Mouse (Mus musculus) neural tube, embryonic 13.5 days (tissue): Measurements from ENCODE around the gene Coq2. TPM values are rescaled to one million over a fixed set of nuclear protein-coding genes. Genes with fewer than 3 reads are reported as not detected.

Source experiments
- ATAC-seq: fragments of 200-750 bp; cut with Nextera tagmentation; 2 replicates; pipeline ENCODE4 v1.8.0; 2017; ENCODE audit warnings: low read depth, mild to moderate bottlenecking, moderate TSS enrichment, moderate library complexity
- H3K27ac ChIP-seq: fragments of 300-500 bp; sonication (generic); replicated peaks from 2 replicates; pipeline ENCODE4 v1.5.1; 2015; ENCODE audit warnings: moderate library complexity, mild to moderate bottlenecking, inconsistent platforms
- H3K27me3 ChIP-seq: fragments of 300-500 bp; sonication (generic); 2 replicates; pipeline ENCODE4 v1.6.1; 2015; ENCODE audit warnings: mild to moderate bottlenecking, inconsistent platforms
- H3K36me3 ChIP-seq: fragments of 300-500 bp; sonication (generic); 2 replicates; pipeline ENCODE4 v1.6.1; 2015; ENCODE audit warnings: mild to moderate bottlenecking, inconsistent platforms
- H3K4me1 ChIP-seq: fragments of 300-500 bp; sonication (generic); replicated peaks from 2 replicates; pipeline ENCODE4 v1.6.1; 2015; ENCODE audit warnings: inconsistent platforms
- H3K4me2 ChIP-seq: fragments of 300-500 bp; sonication (generic); 2 replicates; pipeline ENCODE4 v1.6.1; 2015; ENCODE audit warnings: inconsistent platforms, mild to moderate bottlenecking, moderate library complexity
- H3K4me3 ChIP-seq: fragments of 300-500 bp; sonication (generic); 2 replicates; pipeline ENCODE4 v1.5.1; 2015; ENCODE audit warnings: mild to moderate bottlenecking, inconsistent platforms
- H3K9ac ChIP-seq: fragments of 300-500 bp; sonication (generic); 2 replicates; pipeline ENCODE4 v1.6.1; 2015; ENCODE audit warnings: moderate library complexity, mild to moderate bottlenecking, inconsistent platforms
- H3K9me3 ChIP-seq: fragments of 300-500 bp; sonication (generic); 2 replicates; pipeline ENCODE4 v1.6.1; 2016; ENCODE audit warnings: inconsistent platforms
- WGBS: fragments of 180-500 bp; shearing (Covaris S2); methylation state at CpG from one replicate; pipeline ENCODE4 v1.1.7; 2015; 5-methylcytosine and 5-hydroxymethylcytosine counted together
- polyA plus RNA-seq: library from polyadenylated mRNA; unstranded; fragments of >200 nt; fragmentation: Nextera tagmentation; extraction: Ambion mirVana; gene quantifications from 2 replicates; pipeline ENCODE4 v1.2.1, GENCODE M21; 2015

Coq2 gene
- polyA plus RNA-seq, 1 experiment from 2014 or later: 49.0 TPM

- no peak for ATAC-seq
- H3K27me3 ChIP-seq: no peaks in the 10 kb centered on the region
- no peak overlapping the region for H3K4me2 ChIP-seq
- H3K9ac ChIP-seq: no peak overlapping the region
- H3K4me1 ChIP-seq: no peaks in the 10 kb centered on the region
- H3K27ac ChIP-seq: no peak overlapping the region
- no peaks in the 10 kb centered on the region for H3K36me3 ChIP-seq
- WGBS: 63% methylated on average over 4 of the region's 4 CpGs
- no peaks in the 10 kb centered on the region for H3K9me3 ChIP-seq
- H3K4me3 ChIP-seq: no peak overlapping the region
These were observed 10.7 kb upstream of the Coq2 start for GRCm38 (mm10) chr5:100685631-100686030.

GRCm38 (mm10) chr5:100680542-100680933, 5.6 kb upstream of the Coq2 start:
- H3K27ac ChIP-seq: no peak overlapping the region
- no peaks in the 10 kb centered on the region for H3K4me1 ChIP-seq
- H3K4me2 ChIP-seq: no peak overlapping the region
- no peaks in the 10 kb centered on the region for H3K9me3 ChIP-seq
- H3K27me3 ChIP-seq: no peaks in the 10 kb centered on the region
- no peak for ATAC-seq
- WGBS: 77% methylated on average over 6 of the region's 6 CpGs
- no peak overlapping the region for H3K9ac ChIP-seq
- no peak overlapping the region for H3K4me3 ChIP-seq
- no peaks in the 10 kb centered on the region for H3K36me3 ChIP-seq

GRCm38 (mm10) chr5:100679911-100680541, 5.1 kb upstream of the Coq2 start:
- no peak overlapping the region for H3K4me3 ChIP-seq
- no peaks in the 10 kb centered on the region for H3K9me3 ChIP-seq
- no peaks in the 10 kb centered on the region for H3K27me3 ChIP-seq
- no peak overlapping the region; the same call in 1 of the 2 replicates for H3K4me2 ChIP-seq
- H3K36me3 ChIP-seq: no peaks in the 10 kb centered on the region
- no peak overlapping the region for H3K27ac ChIP-seq
- ATAC-seq: no peak
- H3K9ac ChIP-seq: no peak overlapping the region
- peaks cover 2% of the 10 kb centered on the region; the same call in 1 of the 2 replicates for H3K4me1 ChIP-seq
- WGBS: 54% methylated on average over 18 of the region's 18 CpGs

- Histone ChIP-seq H3K4me2 (peak overlapping the region; percentile 80), H3K4me1 (peaks cover 22% of the 10 kb centered on the region), H3K9ac (peak overlapping the region; percentile 90), H3K36me3 (no peaks in the 10 kb centered on the region), H3K4me3 (peak overlapping the region; percentile 80), H3K9me3 (no peaks in the 10 kb centered on the region), H3K27ac (peak overlapping the region; percentile 49; the same call in 1 of the 2 replicates), H3K27me3 (no peaks in the 10 kb centered on the region)
- under 1% methylated on average over 56 of the region's 71 CpGs for WGBS
- ATAC-seq: peak; percentile 97
These were observed 1.0 kb downstream of the Coq2 start for GRCm38 (mm10) chr5:100673745-100674486.

GRCm38 (mm10) chr5:100672403-100672802, 2.5 kb downstream of the Coq2 start:
- Histone ChIP-seq H3K4me2 (no peak overlapping the region), H3K36me3 (peaks cover 7% of the 10 kb centered on the region; the same call in 1 of the 2 replicates), H3K9ac (no peak overlapping the region), H3K4me3 (no peak overlapping the region), H3K27me3 (no peaks in the 10 kb centered on the region), H3K9me3 (no peaks in the 10 kb centered on the region), H3K27ac (no peak overlapping the region), H3K4me1 (peaks cover 22% of the 10 kb centered on the region)
- no peak for ATAC-seq
- 85% methylated on average over 4 of the region's 4 CpGs for WGBS

GRCm38 (mm10) chr5:100671897-100672296, 3.0 kb downstream of the Coq2 start:
- no peak for ATAC-seq
- 86% methylated on average over 3 of the region's 3 CpGs for WGBS
- Histone ChIP-seq H3K4me1 (peaks cover 22% of the 10 kb centered on the region), H3K27me3 (no peaks in the 10 kb centered on the region), H3K4me3 (no peak overlapping the region), H3K36me3 (peaks cover 10% of the 10 kb centered on the region; the same call in 1 of the 2 replicates), H3K9me3 (no peaks in the 10 kb centered on the region), H3K4me2 (no peak overlapping the region), H3K27ac (no peak overlapping the region), H3K9ac (no peak overlapping the region)

GRCm38 (mm10) chr5:100671398-100671797, 3.5 kb downstream of the Coq2 start:
- peaks cover 12% of the 10 kb centered on the region for H3K36me3 ChIP-seq
- H3K9me3 ChIP-seq: no peaks in the 10 kb centered on the region
- no peak for ATAC-seq
- no peak overlapping the region for H3K4me3 ChIP-seq
- no peak overlapping the region for H3K9ac ChIP-seq
- no peak overlapping the region for H3K27ac ChIP-seq
- H3K4me2 ChIP-seq: no peak overlapping the region
- peaks cover 22% of the 10 kb centered on the region for H3K4me1 ChIP-seq
- no peaks in the 10 kb centered on the region for H3K27me3 ChIP-seq
- WGBS: 31% methylated on average over 5 of the region's 5 CpGs

- H3K9me3 ChIP-seq: no peaks in the 10 kb centered on the region
- no peak overlapping the region for H3K4me3 ChIP-seq
- no peak for ATAC-seq
- no peaks in the 10 kb centered on the region for H3K4me1 ChIP-seq
- H3K4me2 ChIP-seq: no peak overlapping the region
- peaks cover 35% of the 10 kb centered on the region for H3K36me3 ChIP-seq
- H3K27ac ChIP-seq: no peak overlapping the region
- H3K9ac ChIP-seq: no peak overlapping the region
- 64% methylated on average over 1 of the region's 1 CpGs for WGBS
- no peaks in the 10 kb centered on the region for H3K27me3 ChIP-seq
These were observed 8.0 kb downstream of the Coq2 start for GRCm38 (mm10) chr5:100666965-100667364.

- Histone ChIP-seq H3K27me3 (no peaks in the 10 kb centered on the region), H3K4me2 (no peak overlapping the region), H3K27ac (no peak overlapping the region), H3K9me3 (no peaks in the 10 kb centered on the region), H3K4me3 (no peak overlapping the region), H3K36me3 (peaks cover 60% of the 10 kb centered on the region), H3K4me1 (no peaks in the 10 kb centered on the region), H3K9ac (no peak overlapping the region)
- ATAC-seq: no peak
- WGBS: 61% methylated on average over 5 of the region's 5 CpGs
These were observed 11.1 kb downstream of the Coq2 start for GRCm38 (mm10) chr5:100663854-100664253.

GRCm38 (mm10) chr5:100663011-100663410, 11.9 kb downstream of the Coq2 start:
- no peak for ATAC-seq
- Histone ChIP-seq H3K9me3 (no peaks in the 10 kb centered on the region), H3K27me3 (no peaks in the 10 kb centered on the region), H3K4me2 (no peak overlapping the region), H3K36me3 (peaks cover 66% of the 10 kb centered on the region), H3K9ac (no peak overlapping the region), H3K4me3 (no peak overlapping the region), H3K27ac (no peak overlapping the region), H3K4me1 (no peaks in the 10 kb centered on the region)
- WGBS: 93% methylated on average over 6 of the region's 6 CpGs

GRCm38 (mm10) chr5:100658460-100658859, 16.5 kb downstream of the Coq2 start:
- Histone ChIP-seq H3K4me2 (no peak overlapping the region), H3K4me3 (no peak overlapping the region), H3K36me3 (peaks cover 91% of the 10 kb centered on the region), H3K9ac (no peak overlapping the region), H3K27me3 (no peaks in the 10 kb centered on the region), H3K27ac (no peak overlapping the region), H3K4me1 (no peaks in the 10 kb centered on the region), H3K9me3 (no peaks in the 10 kb centered on the region)
- 88% methylated on average over 6 of the region's 6 CpGs for WGBS
- ATAC-seq: no peak

GRCm38 (mm10) chr5:100656352-100656751, 18.6 kb downstream of the Coq2 start:
- ATAC-seq: no peak

More at GRCm38 (mm10) chr5:100656352-100656751, 18.6 kb downstream of the Coq2 start:
- peaks cover 73% of the 10 kb centered on the region for H3K36me3 ChIP-seq
- no peak overlapping the region for H3K27ac ChIP-seq
- H3K4me2 ChIP-seq: no peak overlapping the region
- H3K4me1 ChIP-seq: no peaks in the 10 kb centered on the region
- no peak overlapping the region for H3K4me3 ChIP-seq
- 85% methylated on average over 6 of the region's 6 CpGs for WGBS
- no peak overlapping the region for H3K9ac ChIP-seq
- no peaks in the 10 kb centered on the region for H3K27me3 ChIP-seq
- no peaks in the 10 kb centered on the region for H3K9me3 ChIP-seq
